Mouse (Mus musculus): ENCODE data around the gene Ap1s3. TPM values are rescaled to one million over a fixed set of nuclear protein-coding genes. Genes with fewer than 3 reads are reported as not detected.
A peak's percentile ranks its signal among the peaks of the same experiment; 100 is the strongest.

Ap1s3 gene
- total RNA-seq, 2 experiments from 2014 or later: 0.45 to 0.68 TPM

- intact Hi-C loops (cut with DNase I): loop anchor here (10.0 kb wide), 1 partner anchor 241 kb away; no protein-coding TSS in a partner anchor
These were observed 3.9 kb upstream of the Ap1s3 start for GRCm38 (mm10) chr1:79675716-79676115.

DNA sequence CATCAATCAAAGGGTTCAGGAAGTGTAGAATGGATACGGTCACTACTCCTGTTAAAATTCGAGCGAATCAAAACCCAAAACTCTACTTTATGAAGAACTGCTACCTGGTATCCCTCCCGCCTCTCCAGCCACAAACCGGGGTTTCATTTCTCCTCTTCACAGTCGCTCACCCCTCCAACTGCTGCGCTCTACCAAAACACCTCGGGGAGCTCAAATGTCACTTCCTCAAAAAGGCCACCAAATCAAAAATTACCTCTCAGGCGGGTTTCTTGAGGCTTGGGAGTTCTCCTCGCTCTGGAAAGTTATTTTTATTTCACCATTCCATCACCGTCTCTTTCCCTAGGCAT, 603 bp downstream of the Ap1s3 start:
- no peak for DNase-seq

More at GRCm38 (mm10) chr1:79675716-79676115, 3.9 kb upstream of the Ap1s3 start:
- DNase-seq: no peak

GRCm38 (mm10) chr1:79669419-79669974, 2.3 kb downstream of the Ap1s3 start:
- no peak for DNase-seq
- intact Hi-C loops (cut with DNase I): no loop called here

More for the DNA sequence above, 603 bp downstream of the Ap1s3 start:
- intact Hi-C loops (cut with DNase I): loop anchor here (10.0 kb wide), 1 partner anchor 236 kb away; no protein-coding TSS in a partner anchor

DNA sequence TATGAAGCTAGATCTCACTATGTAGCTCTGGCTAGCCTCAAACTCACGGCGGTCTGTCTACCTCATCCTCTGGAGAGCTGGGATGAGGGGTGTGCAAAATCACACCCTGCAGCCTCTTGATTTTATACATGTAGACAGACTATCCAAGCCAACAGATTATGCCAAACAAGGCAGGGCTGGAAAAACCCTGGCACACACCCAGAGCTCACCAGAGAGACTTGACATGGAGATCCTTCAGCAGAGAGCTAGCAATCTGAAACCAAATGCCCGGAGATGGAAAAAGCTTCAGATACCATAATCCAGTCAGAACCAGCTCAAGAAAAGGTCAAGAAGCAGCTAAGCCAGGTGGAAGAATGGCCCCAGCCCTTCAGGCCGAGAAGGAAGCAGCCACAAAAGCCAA, 6.9 kb downstream of the Ap1s3 start:
- intact Hi-C loops (cut with DNase I): no loop called here
- no peak for DNase-seq

DNA sequence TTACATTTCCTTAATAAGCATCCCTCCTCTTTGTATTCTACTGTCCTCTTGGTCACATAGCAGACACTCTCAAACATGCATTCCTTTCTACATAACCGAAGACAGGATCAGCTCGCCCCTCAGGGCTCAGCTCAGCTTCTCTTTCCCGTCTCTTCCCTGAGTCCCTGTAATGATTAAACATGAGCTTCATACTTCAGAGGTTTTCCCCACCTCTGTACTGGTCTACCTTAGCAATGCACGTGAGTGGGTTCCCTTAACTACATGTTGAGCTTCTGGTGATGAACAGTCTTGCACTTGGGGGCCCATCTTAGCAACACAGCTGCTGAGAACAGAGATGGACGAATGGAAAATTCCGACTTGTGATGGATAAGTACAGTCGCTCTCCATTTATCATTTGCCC, 12.2 kb downstream of the Ap1s3 start:
- intact Hi-C loops (cut with DNase I): no loop called here
- DNase-seq: no peak

GRCm38 (mm10) chr1:79657411-79657810, 14.4 kb downstream of the Ap1s3 start:
- intact Hi-C loops (cut with DNase I): no loop called here
- no peak for DNase-seq

GRCm38 (mm10) chr1:79655819-79656555, 15.8 kb downstream of the Ap1s3 start:
- no peak for DNase-seq
- intact Hi-C loops (cut with DNase I): no loop called here

DNA sequence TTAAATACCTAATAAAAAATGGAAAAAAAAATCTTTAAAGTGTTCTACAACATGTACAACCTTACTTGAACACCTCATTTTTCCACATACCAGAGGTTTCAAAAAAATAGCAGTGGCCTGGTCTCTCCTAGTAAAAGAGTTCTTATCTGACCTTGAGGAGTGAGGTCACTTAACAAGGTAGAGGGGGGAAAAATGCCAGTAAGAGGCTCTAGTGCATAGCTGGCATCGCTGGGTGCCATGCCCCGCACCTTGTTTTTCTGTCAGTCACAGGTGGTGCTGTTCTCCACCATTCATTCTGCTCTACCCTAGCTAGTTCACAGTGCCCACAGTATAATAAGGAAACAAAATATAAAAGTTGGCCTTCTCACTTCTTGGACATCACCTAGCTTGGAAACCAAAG, 16.8 kb downstream of the Ap1s3 start:
- no peak for DNase-seq
- intact Hi-C loops (cut with DNase I): no loop called here

DNA sequence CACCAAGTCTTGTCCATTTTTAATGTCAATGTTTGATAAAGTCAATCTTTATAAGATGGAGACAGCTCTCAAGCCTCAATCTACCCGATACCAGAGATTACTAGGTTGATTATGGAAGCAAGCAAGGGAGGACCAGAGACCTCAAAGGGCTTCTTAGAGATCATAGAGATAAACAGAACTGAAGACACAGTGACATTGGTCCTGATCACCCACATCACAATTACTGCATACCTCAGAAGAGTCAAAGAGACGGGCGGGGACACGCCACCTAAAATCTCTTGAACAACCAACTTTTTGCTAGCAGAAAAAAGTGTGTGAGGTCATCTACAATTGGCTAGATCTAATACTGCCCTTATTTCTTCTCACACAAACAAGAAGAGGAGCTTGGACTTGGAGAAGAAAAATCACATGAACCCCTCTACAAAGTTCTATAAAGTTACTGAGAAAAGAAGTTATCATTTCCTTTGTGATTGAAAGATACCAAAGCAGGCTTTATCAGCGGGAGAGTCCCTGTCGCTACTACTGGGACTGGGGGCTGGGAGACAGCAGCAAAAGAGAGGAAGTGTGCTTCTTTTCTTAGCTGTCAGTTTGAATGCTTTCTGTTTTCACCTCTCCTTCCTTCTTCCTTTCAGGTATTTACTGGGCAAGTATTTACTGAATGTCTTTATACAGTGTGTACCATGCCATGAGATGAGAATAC, 28.2 kb downstream of the Ap1s3 start:
- no peak for DNase-seq
- intact Hi-C loops (cut with DNase I): no loop called here

GRCm38 (mm10) chr1:79642680-79643079, 29.1 kb downstream of the Ap1s3 start:
- DNase-seq: no peak
- intact Hi-C loops (cut with DNase I): no loop called here

DNA sequence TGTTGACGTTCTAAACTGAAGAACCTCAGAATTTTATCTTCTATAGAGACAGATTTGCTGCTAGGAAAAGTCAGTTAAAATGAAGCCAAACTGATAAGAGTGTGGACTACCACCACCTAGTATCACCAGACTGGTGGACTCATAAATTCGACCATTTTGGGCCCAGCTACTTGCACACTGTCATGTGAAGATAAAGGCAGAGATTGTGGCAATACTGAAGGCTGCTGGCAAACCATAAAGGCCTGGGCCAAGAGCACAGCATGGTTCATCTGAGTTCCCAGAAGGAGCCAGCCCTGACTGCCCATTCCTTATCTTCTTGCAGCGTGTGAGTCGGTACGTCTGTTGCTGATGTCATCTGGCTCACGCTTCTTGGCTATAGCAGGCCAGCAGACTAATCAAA, 30.4 kb downstream of the Ap1s3 start:
- peak in 1 of 2 experiments; percentile 3 for DNase-seq
- intact Hi-C loops (cut with DNase I): loop anchor here (2.0 kb wide), 1 partner anchor 917 kb away; no protein-coding TSS in a partner anchor

DNA sequence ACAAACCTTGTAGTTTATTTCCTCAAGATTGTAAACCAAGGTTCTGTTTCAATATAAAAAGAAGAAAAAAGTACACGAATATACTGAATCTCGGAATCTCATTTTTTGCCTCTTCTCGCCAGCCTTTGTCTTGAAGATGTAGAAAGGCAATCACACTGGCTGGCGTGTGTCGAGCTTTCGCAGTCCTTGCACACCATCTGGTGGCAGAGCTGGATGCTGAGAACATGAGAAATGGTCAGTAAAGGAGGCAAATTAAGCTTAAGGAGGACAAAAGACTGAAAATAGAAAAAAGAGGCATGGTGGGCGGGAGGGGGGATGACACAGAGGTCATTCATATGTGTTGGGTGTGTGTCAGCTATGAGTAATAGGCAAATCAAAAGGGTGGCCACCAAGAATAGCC, 31.6 kb downstream of the Ap1s3 start:
- DNase-seq: peak; percentile 61 to 64
- intact Hi-C loops (cut with DNase I): loop anchor here (2.0 kb wide), 1 partner anchor 915 kb away; no protein-coding TSS in a partner anchor

- intact Hi-C loops (cut with DNase I): loop anchor here (2.0 to 10.0 kb wide), 2 partner anchors 915 to 1105 kb away; no protein-coding TSS in a partner anchor
- no peak for DNase-seq
These were observed 32.1 kb downstream of the Ap1s3 start for GRCm38 (mm10) chr1:79639683-79640082.

DNA sequence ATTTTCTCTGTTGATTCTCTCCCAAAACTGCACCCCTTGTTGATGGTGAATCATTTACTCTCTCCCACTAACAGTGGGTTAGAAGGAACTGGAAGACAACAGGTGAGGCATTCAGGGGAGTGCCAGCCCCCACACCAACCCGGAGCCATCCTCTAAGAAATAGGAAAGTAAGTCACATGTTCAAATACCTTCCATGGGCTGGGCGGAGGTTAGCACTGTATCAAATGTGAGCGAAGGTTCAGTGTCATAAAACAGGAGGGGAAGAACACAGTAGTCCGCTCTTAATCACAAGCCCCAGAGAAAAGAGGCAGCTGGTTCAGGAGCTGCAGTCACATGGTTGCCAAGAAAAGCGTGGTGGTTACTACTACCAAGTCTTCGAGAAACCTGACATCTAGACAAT, 32.7 kb downstream of the Ap1s3 start:
- no peak for DNase-seq
- intact Hi-C loops (cut with DNase I): loop anchor here (10.0 kb wide), 1 partner anchor 1104 kb away; no protein-coding TSS in a partner anchor

- intact Hi-C loops (cut with DNase I): loop anchor here (10.0 kb wide), 1 partner anchor 1103 kb away; no protein-coding TSS in a partner anchor
- no peak for DNase-seq
These were observed 34.0 kb downstream of the Ap1s3 start for GRCm38 (mm10) chr1:79637768-79638167.

GRCm38 (mm10) chr1:79631521-79631920, 40.3 kb downstream of the Ap1s3 start:
- DNase-seq: peak; percentile 20 to 39
- intact Hi-C loops (cut with DNase I): loop anchor here (10.0 kb wide), 1 partner anchor 1097 kb away; no protein-coding TSS in a partner anchor

DNA sequence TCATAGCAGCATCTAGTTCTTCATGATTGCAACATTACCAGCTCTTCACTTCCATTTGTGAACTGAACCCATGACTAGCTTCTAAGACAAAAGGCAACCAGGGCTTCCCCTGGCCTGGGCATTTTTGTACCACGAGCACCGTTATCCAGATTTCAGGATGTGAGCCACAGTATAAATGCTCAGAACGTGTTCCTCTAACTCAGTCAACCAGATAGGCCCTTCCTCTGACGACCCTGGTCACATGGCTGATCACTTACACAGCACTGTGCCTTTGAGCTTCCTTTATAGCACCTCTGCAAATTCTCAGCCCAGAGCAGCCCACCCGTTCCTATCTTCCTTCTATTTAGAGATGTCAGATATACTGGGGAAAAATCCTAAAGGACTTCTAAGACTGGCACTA, 42.0 kb downstream of the Ap1s3 start:
- intact Hi-C loops (cut with DNase I): loop anchor here (10.0 kb wide), 1 partner anchor 1095 kb away; no protein-coding TSS in a partner anchor
- no peak for DNase-seq

DNA sequence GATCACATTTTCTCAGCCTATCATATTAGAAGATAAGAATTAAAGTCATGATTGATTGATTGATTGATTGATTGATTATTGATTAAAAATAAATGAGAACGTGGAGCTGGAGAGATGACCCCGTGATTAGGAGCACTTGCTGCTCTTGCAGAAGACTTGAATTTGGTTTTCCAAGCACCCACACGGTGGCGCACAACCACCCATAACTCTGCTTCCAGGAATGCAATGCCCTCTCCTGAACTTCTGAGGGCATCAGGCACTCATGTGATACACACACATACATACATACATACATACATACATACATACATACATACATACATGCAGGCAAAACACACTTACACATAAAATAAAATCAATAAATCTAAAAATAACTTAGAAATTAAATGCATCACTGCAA, 45.6 kb downstream of the Ap1s3 start:
- intact Hi-C loops (cut with DNase I): no loop called here
- DNase-seq: peak in 1 of 2 experiments; percentile 5

- DNase-seq: no peak
- intact Hi-C loops (cut with DNase I): no loop called here
These were observed 52.3 kb downstream of the Ap1s3 start for GRCm38 (mm10) chr1:79619434-79619833.

DNA sequence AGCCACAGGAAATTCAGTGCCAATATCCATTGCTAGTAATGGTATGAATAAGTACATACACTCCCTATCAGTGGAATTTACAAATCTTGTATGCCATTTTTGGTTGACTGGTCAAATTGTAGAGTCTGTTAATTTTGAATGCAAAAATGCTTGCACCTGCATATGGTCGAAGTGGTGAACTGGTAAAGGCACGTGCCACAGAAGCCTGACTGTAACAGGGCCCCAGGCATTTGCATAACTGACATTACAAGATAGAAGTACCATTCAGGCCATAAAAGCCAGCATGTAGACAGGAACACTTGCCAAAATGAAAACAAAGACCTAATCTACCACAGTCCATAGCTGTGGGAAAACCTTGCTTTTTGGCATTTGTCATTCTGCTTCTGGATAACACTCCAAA, 55.3 kb downstream of the Ap1s3 start:
- intact Hi-C loops (cut with DNase I): no loop called here
- no peak for DNase-seq

GRCm38 (mm10) chr1:79614456-79614855, 57.3 kb downstream of the Ap1s3 start:
- intact Hi-C loops (cut with DNase I): no loop called here
- no peak for DNase-seq

Data from heart, postnatal 14 days (tissue).